ENCODE assay signal across 10 mouse cellular contexts in the genomic region with DNA sequence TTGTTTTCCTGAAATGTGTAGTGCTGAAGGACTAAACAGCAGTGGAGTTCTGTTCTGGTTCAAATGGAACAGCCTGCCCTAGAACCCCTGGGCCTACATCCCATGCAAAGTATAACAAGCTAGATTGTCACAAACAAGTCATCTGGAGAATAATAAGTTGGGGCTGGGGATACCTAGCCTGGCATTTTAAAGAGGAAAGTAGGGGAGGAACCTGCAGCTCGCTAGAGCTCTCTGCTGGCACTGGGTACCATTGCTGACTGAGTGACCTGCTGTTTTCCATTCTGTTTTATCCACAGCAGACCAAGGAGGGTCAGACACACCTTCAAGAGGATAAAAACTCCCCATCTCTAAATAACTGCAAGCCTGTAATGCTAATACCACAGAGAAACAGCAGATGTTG. TPM values are rescaled to one million over a fixed set of nuclear protein-coding genes. Genes with fewer than 3 reads are reported as not detected.
DNase-seq lines count a peak whose midpoint lies in the region; ATAC-seq and TF ChIP-seq lines count a peak whose summit lies in the region.
"Had no signal": no experiment of that assay in that cellular context is flagged by ENCODE, and none has a peak within 500 bp of the region (broad histone marks: within the 10 kb centered on the region; RNA-seq: fewer than 3 reads in every experiment).

No protein-coding gene starts in this region.

- H3K4me3 ChIP-seq in C2C12 (ENCODE audit: insufficient read depth, poor library complexity, severe bottlenecking) = no peak overlapping the region
- H3K4me3 ChIP-seq: embryonic facial prominence, embryonic 15.5 days had no signal

- H3K36me3 ChIP-seq in C2C12 (ENCODE audit: control insufficient read depth, insufficient read depth) = no peaks in the 10 kb centered on the region
- H3K36me3 ChIP-seq: embryonic facial prominence, embryonic 15.5 days had no signal

- no peaks in the 10 kb centered on the region for H3K79me3 ChIP-seq in C2C12 (ENCODE audit: low read depth)

- no peak for ATAC-seq in cerebellum, adult (ENCODE audit: insufficient number of reproducible peaks, low FRiP score, low TSS enrichment)

- intact Hi-C loops in left cerebral cortex, postnatal 14 days (cut with DNase I) = no loop called here
- intact Hi-C loops in left cerebral cortex, postnatal 10 days (cut with DNase I) = no loop called here

- H3ac ChIP-seq in C2C12 (ENCODE audit: control insufficient read depth, insufficient read length, low read depth) = no peak overlapping the region

- H3K27me3 ChIP-seq in C2C12 (ENCODE audit: control insufficient read depth, insufficient read depth, insufficient read length) = no peaks in the 10 kb centered on the region
- H3K27me3 ChIP-seq: embryonic facial prominence, embryonic 15.5 days had no signal

- DNase-seq in cerebellum, postnatal 25 days = peak; percentile 52 to 68
- DNase-seq in left cerebral cortex, postnatal 14 days (ENCODE audit: low spot score in 2 of 2) = peak; percentile 42 to 47
- DNase-seq in left cerebral cortex, postnatal 10 days (ENCODE audit: extremely low spot score in 1 of 2, low spot score in 2 of 2) = no peak
- peak; percentile 52 for DNase-seq in adipocyte (ENCODE audit: low spot score)
- DNase-seq in urinary bladder, adult 2 months (ENCODE audit: low spot score) = no peak
- no peak for DNase-seq in spleen, postnatal 4 days (ENCODE audit: low spot score in 2 of 2)
- DNase-seq: lung, postnatal 14 days had no signal

- H3K79me2 ChIP-seq in C2C12 (ENCODE audit: control insufficient read depth, insufficient read depth) = no peaks in the 10 kb centered on the region

- peak; percentile 49 for TF ChIP-seq CTCF in C2C12 (IDR thresholded peaks at IDR 0.05; ENCODE audit: control insufficient read depth, insufficient read depth, insufficient read length)

TF ChIP-seq in C2C12, 6 proteins besides CTCF, POLR2A, EP300 and RAD21:
- TF ChIP-seq USF1 (IDR thresholded peaks at IDR 0.05; ENCODE audit: low read depth) = no peak
- no peak for TF ChIP-seq CEBPB (IDR thresholded peaks at IDR 0.05; ENCODE audit: low read depth)
- TF ChIP-seq MYOD1 (IDR thresholded peaks at IDR 0.05; ENCODE audit: control insufficient read depth, insufficient read length, low read depth) = no peak
- no peak for TF ChIP-seq MAX (IDR thresholded peaks at IDR 0.05)
- no peak for TF ChIP-seq MYOG (IDR thresholded peaks at IDR 0.05; ENCODE audit: control insufficient read depth, extremely low read depth, insufficient read length)
TF ChIP-seq in C2C12: peak in this region for 0.

RNA-seq across cellular contexts. Expression of a gene that starts 4.5 kb away (rescaled TPM):
- 10 to 100 TPM; 49.7 to 55.3 TPM for total RNA-seq in left cerebral cortex, postnatal 14 days (2021)
- 10 to 100 TPM; 54.4 to 57.0 TPM for total RNA-seq in left cerebral cortex, postnatal 10 days (2021)
- 11.1 TPM for polyA plus RNA-seq in C2C12 (2012; fragmentation: generic; extraction: Trizol)
- 1.2 and 3.3 TPM in 2 replicates for polyA plus RNA-seq in urinary bladder, adult 2 months (2012; rRNA removed)

RNA-seq across cellular contexts. Expression of a gene that starts 16.1 kb away (rescaled TPM):
- total RNA-seq in left cerebral cortex, postnatal 14 days (2021) = 10 to 100 TPM; 40.7 to 48.7 TPM
- 10 to 100 TPM; 52.8 to 54.8 TPM for total RNA-seq in left cerebral cortex, postnatal 10 days (2021)
- 82.9 TPM for polyA plus RNA-seq in C2C12 (2012; fragmentation: generic; extraction: Trizol)
- polyA plus RNA-seq in urinary bladder, adult 2 months (2012; rRNA removed) = 44.0 and 51.4 TPM in 2 replicates

RNA-seq across cellular contexts. Expression of a gene that starts 33.6 kb away (rescaled TPM):
- total RNA-seq in left cerebral cortex, postnatal 14 days (2021) = 10 to 100 TPM; 14.7 to 15.4 TPM
- total RNA-seq in left cerebral cortex, postnatal 10 days (2021) = 10 to 100 TPM; 16.2 to 16.8 TPM
- 37.9 TPM for polyA plus RNA-seq in C2C12 (2012; fragmentation: generic; extraction: Trizol)
- 48.2 and 49.5 TPM in 2 replicates for polyA plus RNA-seq in urinary bladder, adult 2 months (2012; rRNA removed)

RNA-seq across cellular contexts. Expression of a gene that starts 38.5 kb away (rescaled TPM):
- total RNA-seq in left cerebral cortex, postnatal 14 days (2021) = 1 to 10 TPM; 3.3 to 3.7 TPM
- total RNA-seq in left cerebral cortex, postnatal 10 days (2021) = 1 to 10 TPM; 3.0 to 3.2 TPM
- not detected for polyA plus RNA-seq in C2C12 (2012; fragmentation: generic; extraction: Trizol)
- polyA plus RNA-seq in urinary bladder, adult 2 months (2012; rRNA removed) = 1.6 and 1.7 TPM in 2 replicates

RNA-seq across cellular contexts. Expression of a gene that starts 40.9 kb away (rescaled TPM):
- 10 to 100 TPM; 26.5 to 28.8 TPM for total RNA-seq in left cerebral cortex, postnatal 14 days (2021)
- 10 to 100 TPM; 18.6 to 25.9 TPM for total RNA-seq in left cerebral cortex, postnatal 10 days (2021)
- polyA plus RNA-seq in C2C12 (2012; fragmentation: generic; extraction: Trizol) = 11.0 TPM
- polyA plus RNA-seq in urinary bladder, adult 2 months (2012; rRNA removed) = 26.3 and 40.8 TPM in 2 replicates

Comparison
In these comparisons a context has a peak if more than half of its experiments do, and no peak if none do; other contexts are left out.
1. DNase-seq: peak in cerebellum, postnatal 25 days (2 of 2), left cerebral cortex, postnatal 14 days (2 of 2) and adipocyte (single experiment); none in left cerebral cortex, postnatal 10 days (0 of 2), urinary bladder, adult 2 months (single experiment) and spleen, postnatal 4 days (0 of 2).